24 mouse cellular contexts compared by ENCODE assay signal in the genomic region with DNA sequence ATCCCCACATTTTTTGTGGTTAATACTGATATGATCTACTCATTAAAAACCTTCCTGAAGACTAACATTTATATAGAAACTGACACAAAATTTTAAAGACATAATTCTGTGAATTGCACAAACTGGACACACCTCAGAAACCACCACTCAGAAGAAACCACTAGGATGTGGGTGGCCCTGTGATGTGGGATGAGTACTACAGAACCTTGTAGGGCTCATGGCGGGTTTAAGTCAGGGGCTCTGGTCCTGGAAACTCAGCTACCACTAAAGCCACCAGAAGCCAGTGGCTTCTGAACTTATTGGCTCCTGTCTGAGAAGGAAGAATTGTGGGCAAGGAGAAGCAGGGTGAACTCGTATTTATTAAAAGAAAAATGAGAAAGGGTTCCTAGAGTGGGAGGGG.
DNase-seq lines count a peak whose midpoint lies in the region; ATAC-seq and TF ChIP-seq lines count a peak whose summit lies in the region.
"Had no signal": no experiment of that assay in that cellular context is flagged by ENCODE, and none has a peak within 500 bp of the region (broad histone marks: within the 10 kb centered on the region; RNA-seq: fewer than 3 reads in every experiment).

No protein-coding gene starts in this region.

- H3K27ac ChIP-seq in gastrocnemius, adult 2 months = peak overlapping the region; percentile 71
- H3K27ac ChIP-seq in heart, embryonic 14.5 days (replicated peaks in 1 of 2; ENCODE audit: control insufficient read depth in 1 of 2, insufficient read depth in 1 of 2, low read depth in 2 of 2, low read length in 2 of 2) = peak overlapping the region; percentile 73 to 91
- H3K27ac ChIP-seq: forebrain, embryonic 15.5 days; hindbrain, embryonic 10.5 days; limb, embryonic 13.5 days; liver, embryonic 12.5 days; midbrain, embryonic 12.5 days; neural tube, embryonic 12.5 days had no signal

- ATAC-seq in heart, embryonic 14.5 days (ENCODE audit: insufficient number of reproducible peaks, insufficient read depth, low FRiP score, low read depth) = no peak
- ATAC-seq: forebrain, embryonic 15.5 days; hindbrain, embryonic 16.5 days; liver, embryonic 12.5 days had no signal

- no peak for TF ChIP-seq CTCF in gastrocnemius, adult 2 months (IDR thresholded peaks at IDR 0.05)

- H3K27me3 ChIP-seq in heart, embryonic 14.5 days (ENCODE audit: control insufficient read depth, insufficient read depth, low read length) = no peaks in the 10 kb centered on the region
- H3K27me3 ChIP-seq: forebrain, embryonic 15.5 days; liver, embryonic 12.5 days; neural tube, embryonic 12.5 days had no signal

- peak overlapping the region; percentile 43; the same call in 1 of the 2 replicates for H3K9ac ChIP-seq in heart, embryonic 14.5 days (ENCODE audit: low read length)
- H3K9ac ChIP-seq: forebrain, embryonic 15.5 days; limb, embryonic 13.5 days; liver, embryonic 12.5 days; midbrain, embryonic 12.5 days; neural tube, embryonic 12.5 days had no signal

- no peak for DNase-seq in gastrocnemius, adult 2 months
- no peak for DNase-seq in gastrocnemius, postnatal 25 days
- no peak for DNase-seq in heart, postnatal 36 days
- peak; percentile 29 for DNase-seq in thymus, postnatal 0 days (ENCODE audit: low spot score)
- no peak for DNase-seq in thymus, postnatal 14 days
- no peak for DNase-seq in cerebellum, adult 8-10 months
- DNase-seq in layer of hippocampus, adult 8-10 months (ENCODE audit: low spot score in 2 of 2) = no peak
- DNase-seq: adrenal gland, postnatal 14 days; cerebellum, adult 2 months; cerebellum, postnatal 36 days; gastrocnemius, postnatal 14 days; kidney, adult 11 months; layer of hippocampus, adult 9-11 months; lung, adult 2 months; retina, postnatal 1 day; thymus, postnatal 36 days had no signal

- no peak overlapping the region for H3K4me2 ChIP-seq in heart, embryonic 14.5 days (ENCODE audit: low read length)
- H3K4me2 ChIP-seq: forebrain, embryonic 15.5 days; limb, embryonic 13.5 days; liver, embryonic 12.5 days; midbrain, embryonic 12.5 days; neural tube, embryonic 12.5 days had no signal

- WGBS in heart, embryonic 14.5 days = 89% methylated on average over 2 of the region's 2 CpGs

- no peaks in the 10 kb centered on the region for H3K9me3 ChIP-seq in heart, embryonic 14.5 days (ENCODE audit: control insufficient read depth, low read length)
- H3K9me3 ChIP-seq: forebrain, embryonic 15.5 days; hindbrain, embryonic 10.5 days; limb, embryonic 13.5 days; liver, embryonic 12.5 days; midbrain, embryonic 12.5 days; neural tube, embryonic 12.5 days had no signal

- peaks cover 24 to 31% of the 10 kb centered on the region in 2 experiments for H3K4me1 ChIP-seq in heart, embryonic 14.5 days (ENCODE audit: control insufficient read depth in 2 of 2, insufficient read depth in 2 of 2, low read length in 2 of 2)
- H3K4me1 ChIP-seq: neural tube, embryonic 12.5 days had no signal

- H3K4me3 ChIP-seq in gastrocnemius, adult 2 months = no peak overlapping the region
- H3K4me3 ChIP-seq in heart, embryonic 14.5 days (ENCODE audit: control insufficient read depth in 1 of 2, insufficient read depth in 1 of 2, low read depth in 1 of 2, low read length in 2 of 2) = no peak overlapping the region
- H3K4me3 ChIP-seq: forebrain, embryonic 15.5 days; hindbrain, embryonic 10.5 days; limb, embryonic 13.5 days; liver, embryonic 12.5 days; midbrain, embryonic 12.5 days; neural tube, embryonic 12.5 days had no signal

- H3K36me3 ChIP-seq in heart, embryonic 14.5 days (ENCODE audit: control insufficient read depth, insufficient read depth, low read length) = no peaks in the 10 kb centered on the region
- H3K36me3 ChIP-seq: forebrain, embryonic 15.5 days; hindbrain, embryonic 10.5 days; limb, embryonic 13.5 days; liver, embryonic 12.5 days; midbrain, embryonic 12.5 days; neural tube, embryonic 12.5 days had no signal

- intact Hi-C loops in gastrocnemius, adult 2 months (cut with DNase I) = loop anchor here (5.0 kb wide), 1 partner anchor 48 kb away; no protein-coding TSS in a partner anchor
- intact Hi-C loops in heart, postnatal 36 days (cut with DNase I) = no loop called here
